Mouse (Mus musculus) stomach, embryonic 16.5 days (tissue): ENCODE measurements around the gene D630036H23Rik. TPM values are rescaled to one million over a fixed set of nuclear protein-coding genes. Genes with fewer than 3 reads are reported as not detected.
"Not testable (repeated sequence)": the region's sequence is repeated elsewhere in the genome, so short reads cannot be mapped to it uniquely, and the experiment has no call there.

Source experiments
- ATAC-seq: fragments of 200-750 bp; cut with Nextera tagmentation; 2 replicates; pipeline ENCODE4 v1.8.0; 2017; ENCODE audit warnings: moderate number of reproducible peaks, moderate TSS enrichment; ENCODE audit not compliant: insufficient read depth, low FRiP score
- H3K27ac ChIP-seq: fragments of 300-500 bp; sonication (generic); 2 replicates; pipeline ENCODE4 v1.5.1; 2014; ENCODE audit warnings: low read length
- H3K27me3 ChIP-seq: fragments of 300-500 bp; sonication (generic); 2 replicates; pipeline ENCODE4 v1.6.1; 2014; ENCODE audit warnings: low read length, control low read depth, mixed read lengths; ENCODE audit not compliant: control insufficient read depth, insufficient read depth
- H3K36me3 ChIP-seq: fragments of 300-500 bp; sonication (generic); 2 replicates; pipeline ENCODE4 v1.6.1; 2014; ENCODE audit warnings: low read length; ENCODE audit not compliant: control insufficient read depth, insufficient read depth
- H3K4me1 ChIP-seq: fragments of 300-500 bp; sonication (generic); 2 replicates; pipeline ENCODE4 v1.6.1; 2014; ENCODE audit warnings: low read length, control low read depth, mixed read lengths; ENCODE audit not compliant: control insufficient read depth, insufficient read depth
- H3K4me2 ChIP-seq: fragments of 300-500 bp; sonication (generic); 2 replicates; pipeline ENCODE4 v1.6.1; 2014; ENCODE audit warnings: low read depth, low read length, mixed read lengths
- H3K4me3 ChIP-seq: fragments of 300-500 bp; sonication (generic); replicated peaks from 2 replicates; pipeline ENCODE4 v1.5.1; 2014; ENCODE audit warnings: mild to moderate bottlenecking, low read length
- H3K9ac ChIP-seq: fragments of 300-500 bp; sonication (generic); 2 replicates; pipeline ENCODE4 v1.6.1; 2014; ENCODE audit warnings: low read length
- H3K9me3 ChIP-seq: fragments of 300-500 bp; sonication (generic); replicated peaks from 2 replicates; pipeline ENCODE4 v1.6.1; 2016; ENCODE audit warnings: low read length, control low read depth; ENCODE audit not compliant: control insufficient read depth
- WGBS: fragments of 180-500 bp; shearing (Covaris S2); extraction: QIAGEN DNeasy Blood & Tissue Kit; methylation state at CpG from one replicate; pipeline ENCODE4 v1.1.7; 2014; 5-methylcytosine and 5-hydroxymethylcytosine counted together
- polyA plus RNA-seq: library from polyadenylated mRNA; unstranded; fragments of >200 nt; fragmentation: Nextera tagmentation; extraction: Ambion mirVana; gene quantifications from 2 replicates; pipeline ENCODE4 v1.2.1, GENCODE M21; 2015

Gene D630036H23Rik
- polyA plus RNA-seq, 1 experiment from 2014 or later = 1.9 TPM

- Histone ChIP-seq H3K4me2 (no peak overlapping the region), H3K4me1 (peaks cover 14% of the 10 kb centered on the region), H3K9ac (no peak overlapping the region), H3K36me3 (no peaks in the 10 kb centered on the region), H3K27me3 (no peaks in the 10 kb centered on the region), H3K9me3 (no peaks in the 10 kb centered on the region), H3K27ac (no peak overlapping the region), H3K4me3 (no peak overlapping the region)
- WGBS = 37% methylated on average over 3 of the region's 3 CpGs
- ATAC-seq = no peak
These were observed 1.7 kb downstream of the D630036H23Rik start for GRCm38 (mm10) chr12:36380254-36380653.

GRCm38 (mm10) chr12:36376391-36376790 is 5.6 kb downstream of the D630036H23Rik start:
- H3K27ac ChIP-seq, H3K9me3 ChIP-seq, H3K36me3 ChIP-seq, H3K4me2 ChIP-seq, H3K4me3 ChIP-seq, H3K9ac ChIP-seq, ATAC-seq, H3K27me3 ChIP-seq: not testable (repeated sequence)
- peaks cover 11% of the 10 kb centered on the region for H3K4me1 ChIP-seq
- WGBS = 83% methylated on average over 3 of the region's 4 CpGs

GRCm38 (mm10) chr12:36373237-36373998 is 8.6 kb downstream of the D630036H23Rik start:
- no peak for ATAC-seq
- H3K4me1 ChIP-seq = no peaks in the 10 kb centered on the region
- no peak overlapping the region for H3K9ac ChIP-seq
- no peaks in the 10 kb centered on the region for H3K36me3 ChIP-seq
- H3K27me3 ChIP-seq = no peaks in the 10 kb centered on the region
- H3K27ac ChIP-seq = no peak overlapping the region
- H3K9me3 ChIP-seq = no peaks in the 10 kb centered on the region
- no peak overlapping the region for H3K4me2 ChIP-seq
- no peak overlapping the region for H3K4me3 ChIP-seq
- 56% methylated on average over 4 of the region's 4 CpGs for WGBS

- no peak overlapping the region for H3K4me2 ChIP-seq
- no peak overlapping the region for H3K9ac ChIP-seq
- peak; percentile 62 for ATAC-seq
- no peaks in the 10 kb centered on the region for H3K27me3 ChIP-seq
- 81% methylated on average over 4 of the region's 4 CpGs for WGBS
- no peaks in the 10 kb centered on the region for H3K4me1 ChIP-seq
- no peak overlapping the region for H3K27ac ChIP-seq
- no peaks in the 10 kb centered on the region for H3K9me3 ChIP-seq
- H3K36me3 ChIP-seq = no peaks in the 10 kb centered on the region
- no peak overlapping the region for H3K4me3 ChIP-seq
These were observed 18.0 kb downstream of the D630036H23Rik start for GRCm38 (mm10) chr12:36364013-36364412.

GRCm38 (mm10) chr12:36360693-36361092 is 21.3 kb downstream of the D630036H23Rik start:
- ATAC-seq = no peak
- no peak overlapping the region for H3K4me2 ChIP-seq
- H3K4me1 ChIP-seq = no peaks in the 10 kb centered on the region

GRCm38 (mm10) chr12:36360064-36360463 is 21.9 kb downstream of the D630036H23Rik start:
- Histone ChIP-seq H3K4me1 (no peaks in the 10 kb centered on the region), H3K9ac (no peak overlapping the region), H3K4me3 (no peak overlapping the region), H3K27ac (no peak overlapping the region), H3K36me3 (no peaks in the 10 kb centered on the region), H3K9me3 (no peaks in the 10 kb centered on the region), H3K4me2 (no peak overlapping the region), H3K27me3 (no peaks in the 10 kb centered on the region)
- 88% methylated on average over 3 of the region's 3 CpGs for WGBS
- no peak for ATAC-seq

More at GRCm38 (mm10) chr12:36360693-36361092, 21.3 kb downstream of the D630036H23Rik start:
- no peaks in the 10 kb centered on the region for H3K9me3 ChIP-seq
- no peaks in the 10 kb centered on the region for H3K36me3 ChIP-seq
- H3K4me3 ChIP-seq = no peak overlapping the region
- H3K9ac ChIP-seq = no peak overlapping the region
- H3K27ac ChIP-seq = no peak overlapping the region
- WGBS = 88% methylated on average over 5 of the region's 5 CpGs
- H3K27me3 ChIP-seq = no peaks in the 10 kb centered on the region

- Histone ChIP-seq H3K27me3 (no peaks in the 10 kb centered on the region), H3K4me3 (no peak overlapping the region), H3K9ac (no peak overlapping the region), H3K36me3 (no peaks in the 10 kb centered on the region), H3K4me2 (no peak overlapping the region), H3K27ac (no peak overlapping the region), H3K4me1 (no peaks in the 10 kb centered on the region), H3K9me3 (no peaks in the 10 kb centered on the region)
- no peak for ATAC-seq
- 56% methylated on average over 4 of the region's 4 CpGs for WGBS
These were observed 37.9 kb downstream of the D630036H23Rik start for GRCm38 (mm10) chr12:36344131-36344530.

GRCm38 (mm10) chr12:36333837-36334281 is 48.1 kb downstream of the D630036H23Rik start:
- Histone ChIP-seq H3K4me3 (no peak overlapping the region), H3K36me3 (no peaks in the 10 kb centered on the region), H3K4me1 (no peaks in the 10 kb centered on the region), H3K27me3 (no peaks in the 10 kb centered on the region), H3K27ac (no peak overlapping the region), H3K9me3 (no peaks in the 10 kb centered on the region), H3K9ac (no peak overlapping the region), H3K4me2 (no peak overlapping the region)
- WGBS = 67% methylated on average over 9 of the region's 9 CpGs
- ATAC-seq = no peak

- H3K4me1 ChIP-seq = no peaks in the 10 kb centered on the region
- no peak overlapping the region for H3K9ac ChIP-seq
- H3K9me3 ChIP-seq = no peaks in the 10 kb centered on the region
- no peak overlapping the region for H3K4me3 ChIP-seq
- no peak overlapping the region for H3K4me2 ChIP-seq
- H3K27ac ChIP-seq = no peak overlapping the region
- ATAC-seq = no peak
- WGBS = 89% methylated on average over 1 of the region's 1 CpGs
- H3K36me3 ChIP-seq = no peaks in the 10 kb centered on the region
- no peaks in the 10 kb centered on the region for H3K27me3 ChIP-seq
These were observed 49.3 kb downstream of the D630036H23Rik start for GRCm38 (mm10) chr12:36332676-36333075.
